Mouse (Mus musculus): ENCODE results near the gene Rbm12. TPM values are rescaled to one million over a fixed set of nuclear protein-coding genes. Genes with fewer than 3 reads are reported as not detected.

Rbm12 gene
- polyA plus RNA-seq, 1 experiment from 2014 or later: 52.6 TPM

DNA sequence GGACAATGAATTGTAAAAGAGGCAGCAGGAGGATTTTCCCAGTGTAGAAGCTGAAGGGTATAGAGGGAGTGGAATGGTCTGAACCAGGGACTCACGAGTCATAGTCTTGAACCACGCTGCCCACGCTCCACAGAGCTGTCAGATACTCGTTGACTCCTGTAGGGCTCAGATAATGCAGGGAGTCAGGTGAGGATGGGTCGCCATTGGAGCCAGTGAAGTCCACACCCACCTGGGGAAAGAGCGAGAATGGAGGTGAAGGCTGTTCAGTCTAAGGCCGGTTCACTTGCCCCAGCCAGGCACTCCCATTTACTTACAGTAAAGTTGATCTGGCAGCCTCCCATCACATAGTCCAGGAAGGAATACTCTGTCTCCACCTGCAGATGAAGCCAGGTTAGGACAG, 34.3 kb downstream of the Rbm12 start:
- H3K27me3 ChIP-seq (replicated peaks; ENCODE audit: low read depth, poor library complexity, severe bottlenecking): no peaks in the 10 kb centered on the region
- DNase-seq (ENCODE audit: low spot score): no peak
- no peak overlapping the region for H3K4me3 ChIP-seq
- no peaks in the 10 kb centered on the region for H3K9me3 ChIP-seq
- 96% methylated on average over 7 of the region's 7 CpGs for WGBS
- no peaks in the 10 kb centered on the region for H3K4me1 ChIP-seq
- H3K36me3 ChIP-seq (replicated peaks): peaks cover 72% of the 10 kb centered on the region
- H3K27ac ChIP-seq (replicated peaks): no peak overlapping the region

DNA sequence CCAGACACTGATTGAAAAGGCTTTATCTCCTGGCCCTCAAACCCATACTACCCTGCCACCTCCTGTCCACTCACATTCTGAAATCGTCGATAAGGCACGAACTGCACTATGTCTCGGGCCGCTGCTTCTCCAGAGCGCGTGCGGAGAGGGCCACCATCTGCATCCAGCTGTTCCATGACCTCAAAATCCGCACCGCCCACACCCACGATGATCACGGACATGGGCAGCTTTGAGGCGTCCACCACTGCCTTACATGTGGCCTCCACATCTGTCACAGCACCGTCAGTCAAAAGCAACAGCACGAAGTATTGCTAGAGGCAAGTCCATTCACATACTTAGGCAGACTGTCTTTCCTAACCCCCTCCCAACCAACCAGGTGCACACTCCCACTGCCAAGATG, 38.1 kb downstream of the Rbm12 start:
- Histone ChIP-seq H3K4me1 (no peaks in the 10 kb centered on the region), H3K36me3 (replicated peaks) (peaks cover 100% of the 10 kb centered on the region), H3K4me3 (no peak overlapping the region), H3K9me3 (no peaks in the 10 kb centered on the region), H3K27ac (replicated peaks) (no peak overlapping the region), H3K27me3 (replicated peaks; ENCODE audit: low read depth, poor library complexity, severe bottlenecking) (no peaks in the 10 kb centered on the region)
- WGBS: 96% methylated on average over 15 of the region's 15 CpGs
- no peak for DNase-seq (ENCODE audit: low spot score)

DNA sequence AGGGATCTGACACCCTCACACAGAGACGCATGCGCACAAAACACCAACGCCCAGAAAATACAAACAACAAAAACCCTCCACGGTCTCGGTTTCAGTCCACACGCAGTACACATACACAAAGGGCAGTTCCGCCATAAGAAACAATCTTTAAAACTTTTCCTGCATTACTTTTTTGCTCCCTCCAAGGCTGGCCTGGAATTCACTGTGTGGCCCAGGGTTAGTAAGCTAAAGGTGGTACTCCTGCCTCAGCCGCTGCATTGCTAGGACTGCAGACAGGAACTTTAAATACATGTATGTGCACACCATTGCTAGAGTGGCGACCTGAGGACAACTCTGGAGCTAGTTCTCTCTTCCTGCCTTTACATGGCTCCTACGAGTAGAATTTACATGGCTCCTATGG, 40.5 kb downstream of the Rbm12 start:
- Histone ChIP-seq H3K27ac (replicated peaks) (no peak overlapping the region), H3K4me3 (no peak overlapping the region), H3K4me1 (peaks cover 9% of the 10 kb centered on the region), H3K9me3 (no peaks in the 10 kb centered on the region), H3K27me3 (replicated peaks; ENCODE audit: low read depth, poor library complexity, severe bottlenecking) (no peaks in the 10 kb centered on the region), H3K36me3 (replicated peaks) (peaks cover 95% of the 10 kb centered on the region)
- 94% methylated on average over 10 of the region's 10 CpGs for WGBS
- DNase-seq (ENCODE audit: low spot score): no peak

DNA sequence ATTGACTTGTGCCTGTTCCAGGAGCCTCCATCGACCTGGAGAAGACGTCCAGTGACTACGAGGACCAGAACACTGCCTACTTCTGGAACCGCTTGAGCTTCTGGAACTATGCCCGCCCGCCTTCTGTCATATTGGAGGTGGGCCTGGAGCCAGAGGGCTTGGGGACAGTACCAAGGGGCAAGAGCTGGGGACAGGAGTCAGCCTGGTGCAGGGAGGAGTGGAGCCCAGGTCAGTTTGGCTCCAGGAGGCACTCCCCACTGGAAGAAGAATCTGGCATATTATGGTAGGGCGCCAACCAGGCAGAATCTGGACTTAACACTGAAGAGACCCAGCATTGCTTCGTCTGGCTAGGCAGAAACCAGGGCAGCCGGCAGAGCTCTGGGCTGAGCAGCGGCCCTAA, 43.9 kb downstream of the Rbm12 start:
- H3K36me3 ChIP-seq (replicated peaks): peaks cover 61% of the 10 kb centered on the region
- no peaks in the 10 kb centered on the region for H3K9me3 ChIP-seq
- no peaks in the 10 kb centered on the region for H3K27me3 ChIP-seq (replicated peaks; ENCODE audit: low read depth, poor library complexity, severe bottlenecking)
- H3K4me1 ChIP-seq: peaks cover 20% of the 10 kb centered on the region
- H3K27ac ChIP-seq (replicated peaks): no peak overlapping the region
- H3K4me3 ChIP-seq: no peak overlapping the region
- DNase-seq (ENCODE audit: low spot score): no peak
- WGBS: 91% methylated on average over 10 of the region's 10 CpGs

DNA sequence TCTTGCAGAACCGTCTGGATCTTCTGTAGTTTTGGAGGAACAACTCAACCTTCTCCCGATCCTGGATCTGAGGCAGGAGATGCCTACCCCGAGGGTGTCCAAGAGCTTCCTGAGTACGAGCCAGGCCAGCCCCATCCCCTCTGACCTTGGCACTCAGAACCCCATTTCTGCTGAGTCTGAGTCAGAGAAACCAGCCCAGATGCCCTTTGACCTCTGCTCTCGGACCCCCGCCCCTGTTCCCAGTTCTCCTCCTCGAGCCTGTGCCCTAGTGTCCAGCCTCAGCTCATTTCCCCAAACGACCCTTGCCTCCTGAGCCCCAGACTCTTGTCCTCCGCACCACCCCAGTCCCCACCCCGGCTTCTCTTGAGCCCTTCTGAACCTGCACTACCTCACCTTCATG, 45.7 kb downstream of the Rbm12 start:
- peak overlapping the region; percentile 86 for H3K4me3 ChIP-seq
- WGBS: 28% methylated on average over 10 of the region's 10 CpGs

DNA sequence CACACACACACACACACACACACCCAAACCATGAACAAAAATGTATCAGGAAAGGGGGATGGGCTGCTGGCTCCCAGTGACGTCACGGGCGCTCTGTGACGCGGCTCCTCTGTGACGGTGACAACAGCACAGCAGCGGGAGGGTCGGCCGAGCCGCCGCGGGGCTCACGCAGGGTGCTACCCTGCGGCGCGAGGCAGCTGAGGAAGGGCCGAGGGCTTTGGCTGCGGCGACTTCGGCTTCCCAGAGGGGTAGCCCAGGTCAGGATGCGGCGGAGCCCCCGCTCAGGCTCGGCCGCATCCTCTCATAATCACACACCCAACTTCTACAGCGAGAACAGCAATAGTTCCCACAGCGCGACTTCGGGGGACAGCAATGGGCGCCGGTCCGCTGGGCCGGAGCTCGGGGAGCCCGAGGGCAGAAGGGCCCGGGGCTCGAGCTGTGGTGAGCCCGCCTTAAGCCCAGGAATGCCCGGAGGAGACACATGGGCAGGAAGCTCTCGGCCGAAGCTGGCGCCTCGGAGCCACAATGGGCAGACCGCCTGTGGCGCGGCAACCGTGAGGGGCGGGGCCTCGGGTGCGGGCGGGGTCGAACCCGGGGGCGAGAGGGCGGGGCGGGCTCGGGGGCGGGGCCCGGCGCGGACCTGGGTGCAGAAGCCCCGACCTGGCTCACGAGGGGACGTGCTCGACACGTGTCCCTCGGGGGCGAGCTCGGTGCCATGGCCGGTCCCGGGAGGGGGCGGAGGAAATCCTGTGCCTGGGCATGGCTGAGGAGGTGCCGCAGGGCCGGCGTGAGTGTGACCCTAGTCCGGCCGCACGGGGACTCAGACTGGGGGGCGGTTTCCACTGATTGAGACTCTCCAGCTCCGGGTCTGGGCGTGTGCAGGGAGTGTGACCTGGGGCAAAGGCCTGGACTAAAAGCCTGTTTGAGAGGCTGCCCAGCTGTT, 46.4 kb downstream of the Rbm12 start, which contains the start of gene Spag4:
Gene Spag4 (plus strand): TSS at position 77 of the 943 bp plus-strand sequence.
- H3K36me3 ChIP-seq (replicated peaks): peaks cover 36% of the 10 kb centered on the region
- H3K4me3 ChIP-seq: peak within 1 kb of the TSS; percentile 86
- under 1% methylated on average over 81 of the region's 81 CpGs for WGBS
- peak; percentile 92 for DNase-seq (ENCODE audit: low spot score)
- no peaks in the 10 kb centered on the region for H3K9me3 ChIP-seq
- peak within 1 kb of the TSS; percentile 96 for H3K27ac ChIP-seq (replicated peaks)
- H3K27me3 ChIP-seq (replicated peaks; ENCODE audit: low read depth, poor library complexity, severe bottlenecking): no peaks in the 10 kb centered on the region
- peaks cover 20% of the 10 kb centered on the region for H3K4me1 ChIP-seq

More for the DNA sequence above, 45.7 kb downstream of the Rbm12 start:
- no peaks in the 10 kb centered on the region for H3K9me3 ChIP-seq
- no peak for DNase-seq (ENCODE audit: low spot score)
- H3K4me1 ChIP-seq: peaks cover 20% of the 10 kb centered on the region
- H3K27ac ChIP-seq (replicated peaks): peak overlapping the region; percentile 96
- H3K27me3 ChIP-seq (replicated peaks; ENCODE audit: low read depth, poor library complexity, severe bottlenecking): no peaks in the 10 kb centered on the region
- H3K36me3 ChIP-seq (replicated peaks): peaks cover 43% of the 10 kb centered on the region

DNA sequence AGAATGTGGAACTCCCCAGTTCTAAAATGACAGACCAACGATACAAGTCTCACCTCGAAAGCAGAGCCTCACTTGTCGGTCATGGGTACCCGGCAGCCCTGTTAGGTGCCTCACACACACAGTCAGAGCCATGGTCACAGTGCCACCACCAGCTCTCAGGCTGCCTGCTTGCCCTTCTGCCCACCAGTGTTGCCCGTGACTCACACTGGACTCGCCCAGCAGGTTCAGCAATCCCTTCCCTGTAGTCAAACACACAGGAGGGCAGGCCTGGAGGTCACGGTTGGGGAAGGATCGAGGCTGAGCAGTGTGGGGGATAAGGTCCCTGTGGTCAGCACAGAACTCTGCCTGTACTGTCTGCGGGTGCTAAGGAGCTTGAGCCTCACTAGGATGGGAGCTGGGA, 59.0 kb downstream of the Rbm12 start, which contains the start of gene Fer1l4:
Gene Fer1l4 (minus strand): TSS at position 132 of the 400 bp plus-strand sequence.
- peaks cover 17% of the 10 kb centered on the region for H3K27me3 ChIP-seq (replicated peaks; ENCODE audit: low read depth, poor library complexity, severe bottlenecking)
- 85% methylated on average over 9 of the region's 9 CpGs for WGBS
- no peak within 1 kb of the TSS for H3K4me3 ChIP-seq
- DNase-seq (ENCODE audit: low spot score): no peak
- no peaks in the 10 kb centered on the region for H3K9me3 ChIP-seq
- no peak within 1 kb of the TSS for H3K27ac ChIP-seq (replicated peaks)
- H3K4me1 ChIP-seq: peaks cover 7% of the 10 kb centered on the region
- H3K36me3 ChIP-seq (replicated peaks): no peaks in the 10 kb centered on the region

DNA sequence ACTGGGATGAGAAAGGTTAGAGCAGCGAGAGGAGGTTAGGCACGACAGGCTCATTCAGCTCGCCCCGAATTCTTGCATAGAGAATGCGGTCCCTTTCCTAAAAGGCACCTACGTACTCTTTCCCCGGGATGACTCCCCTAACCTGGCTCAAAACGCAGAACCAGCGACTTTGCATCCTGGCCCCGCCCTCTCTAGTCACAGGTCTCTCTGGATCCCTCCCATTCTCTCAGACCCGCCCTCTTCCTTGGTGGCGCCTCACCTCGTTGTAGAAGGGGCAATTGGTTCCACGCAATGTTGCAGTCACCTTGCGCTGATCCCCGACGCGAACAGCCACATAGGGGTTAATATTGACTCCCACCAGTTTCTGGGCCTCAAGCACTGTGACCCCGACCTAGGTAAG, 63.8 kb downstream of the Rbm12 start:
- H3K27me3 ChIP-seq (replicated peaks; ENCODE audit: low read depth, poor library complexity, severe bottlenecking): peaks cover 39% of the 10 kb centered on the region
- H3K9me3 ChIP-seq: no peaks in the 10 kb centered on the region
- H3K4me3 ChIP-seq: peak overlapping the region; percentile 39
- DNase-seq (ENCODE audit: low spot score): peak; percentile 33
- peaks cover 7% of the 10 kb centered on the region for H3K4me1 ChIP-seq
- H3K27ac ChIP-seq (replicated peaks): no peak overlapping the region
- WGBS: 5% methylated on average over 19 of the region's 19 CpGs
- no peaks in the 10 kb centered on the region for H3K36me3 ChIP-seq (replicated peaks)

DNA sequence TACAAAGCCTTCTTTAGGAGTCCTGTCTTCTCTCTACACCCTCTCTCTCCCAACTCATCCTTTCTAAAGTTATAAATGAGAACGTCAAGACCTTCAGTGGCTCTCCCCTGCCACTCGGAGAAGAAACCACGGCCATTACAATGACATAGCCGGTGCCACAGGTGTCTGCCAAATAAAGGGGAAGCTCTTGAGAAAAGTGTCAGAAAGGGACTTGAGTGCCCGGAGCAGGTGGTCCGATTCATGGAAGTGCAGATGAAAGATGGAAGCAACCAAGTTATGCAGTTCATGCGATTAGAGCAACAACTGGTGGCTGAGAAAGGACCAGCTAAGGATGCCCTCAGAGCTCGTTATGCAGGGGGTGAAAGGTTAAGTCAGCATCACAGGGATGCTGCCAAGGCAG, 68.9 kb downstream of the Rbm12 start:
- DNase-seq (ENCODE audit: low spot score): no peak
- peaks cover 3% of the 10 kb centered on the region for H3K4me1 ChIP-seq
- no peak overlapping the region for H3K4me3 ChIP-seq
- H3K9me3 ChIP-seq: no peaks in the 10 kb centered on the region
- H3K36me3 ChIP-seq (replicated peaks): no peaks in the 10 kb centered on the region
- peaks cover 24% of the 10 kb centered on the region for H3K27me3 ChIP-seq (replicated peaks; ENCODE audit: low read depth, poor library complexity, severe bottlenecking)
- H3K27ac ChIP-seq (replicated peaks): no peak overlapping the region
- WGBS: 84% methylated on average over 8 of the region's 8 CpGs

Other genes with a start within 250 kb of the Rbm12 start
- 74.2 and 82.8 TPM in 2 replicates for gene Uqcc1, start 181.7 kb downstream of the Rbm12 start, polyA plus RNA-seq (2016; fragmentation: Nextera tagmentation; extraction: Ambion mirVana)
- 0.12 TPM in 1 of 2 replicates, not detected in the other for gene Gm15557, start 171.2 kb downstream of the Rbm12 start, polyA plus RNA-seq (2016; fragmentation: Nextera tagmentation; extraction: Ambion mirVana)
- 0.52 and 0.91 TPM in 2 replicates for gene Gdf5, start 166.6 kb downstream of the Rbm12 start, polyA plus RNA-seq (2016; fragmentation: Nextera tagmentation; extraction: Ambion mirVana)
- 29.8 and 31.4 TPM in 2 replicates for gene Cep250, start 155.5 kb downstream of the Rbm12 start, polyA plus RNA-seq (2016; fragmentation: Nextera tagmentation; extraction: Ambion mirVana)
- 0.91 and 1.4 TPM in 2 replicates for gene 6430550D23Rik, start 104.0 kb downstream of the Rbm12 start, polyA plus RNA-seq (2016; fragmentation: Nextera tagmentation; extraction: Ambion mirVana)
- gene Ergic3, start 103.9 kb downstream of the Rbm12 start, polyA plus RNA-seq (2016; fragmentation: Nextera tagmentation; extraction: Ambion mirVana): 178 and 183 TPM in 2 replicates
- gene Fer1l4, start 59.0 kb downstream of the Rbm12 start, polyA plus RNA-seq (2016; fragmentation: Nextera tagmentation; extraction: Ambion mirVana): 0.11 TPM in 1 of 2 replicates, not detected in the other
- gene Spag4, start 46.8 kb downstream of the Rbm12 start, polyA plus RNA-seq (2016; fragmentation: Nextera tagmentation; extraction: Ambion mirVana): 5.9 and 6.0 TPM in 2 replicates
- gene Cpne1, start within 50 bp of the Rbm12 start, polyA plus RNA-seq (2016; fragmentation: Nextera tagmentation; extraction: Ambion mirVana): 75.6 and 79.6 TPM in 2 replicates
- gene Gm28036, start 15.1 kb upstream of the Rbm12 start, polyA plus RNA-seq (2016; fragmentation: Nextera tagmentation; extraction: Ambion mirVana): 23.3 and 35.7 TPM in 2 replicates
- 396 and 400 TPM in 2 replicates for gene Romo1, start 32.1 kb upstream of the Rbm12 start, polyA plus RNA-seq (2016; fragmentation: Nextera tagmentation; extraction: Ambion mirVana)
- 37.7 and 42.1 TPM in 2 replicates for gene Nfs1, start 32.2 kb upstream of the Rbm12 start, polyA plus RNA-seq (2016; fragmentation: Nextera tagmentation; extraction: Ambion mirVana)
- gene Rbm39, start 68.3 kb upstream of the Rbm12 start, polyA plus RNA-seq (2016; fragmentation: Nextera tagmentation; extraction: Ambion mirVana): 557 and 577 TPM in 2 replicates
- 70.3 and 74.5 TPM in 2 replicates for gene Phf20, start 84.5 kb upstream of the Rbm12 start, polyA plus RNA-seq (2016; fragmentation: Nextera tagmentation; extraction: Ambion mirVana)
- gene Cnbd2, start 200.3 kb upstream of the Rbm12 start, polyA plus RNA-seq (2016; fragmentation: Nextera tagmentation; extraction: Ambion mirVana): 2.8 and 3.3 TPM in 2 replicates
- 54.9 and 60.2 TPM in 2 replicates for gene Scand1, start 200.7 kb upstream of the Rbm12 start, polyA plus RNA-seq (2016; fragmentation: Nextera tagmentation; extraction: Ambion mirVana)